Mouse (Mus musculus): Measurements from ENCODE around the gene Slit3. TPM values are rescaled to one million over a fixed set of nuclear protein-coding genes. Genes with fewer than 3 reads are reported as not detected.

Gene Slit3
- total and polyA plus RNA-seq, 2 experiments from 2014 or later, result 6.7 to 23.7 TPM

- Histone ChIP-seq H3K9me3 (replicated peaks; ENCODE audit: control insufficient read depth, low read length) (no peaks in the 10 kb centered on the region), H3K27ac (ENCODE audit: low read depth) (no peak overlapping the region), H3K9ac (replicated peaks; ENCODE audit: low read depth, low read length) (no peak overlapping the region), H3K27me3 (ENCODE audit: control insufficient read depth, insufficient read depth, low read length) (no peaks in the 10 kb centered on the region), H3K4me2 (ENCODE audit: low read depth, low read length) (no peak overlapping the region), H3K36me3 (replicated peaks; ENCODE audit: control insufficient read depth, insufficient read depth, low read length) (no peaks in the 10 kb centered on the region; the same call in 1 of the 2 replicates), H3K4me1 (ENCODE audit: control insufficient read depth, insufficient read depth) (peaks cover 27% of the 10 kb centered on the region), H3K4me3 (ENCODE audit: low read depth, low read length) (no peak overlapping the region)
- no peak for DNase-seq (ENCODE audit: low spot score)
- ATAC-seq (ENCODE audit: insufficient read depth, low read depth), result no peak
- no peak for TF ChIP-seq CTCF (IDR thresholded peaks at IDR 0.05; ENCODE audit: low read depth)
- TF ChIP-seq EP300 (IDR thresholded peaks at IDR 0.05; ENCODE audit: low read depth), result no peak
- WGBS, result 47% methylated on average over 3 of the region's 3 CpGs
Observed at GRCm38 (mm10) chr11:35627815-35628214, 506.8 kb downstream of the Slit3 start.

- 63% methylated on average over 5 of the region's 5 CpGs for WGBS
- Histone ChIP-seq H3K27me3 (ENCODE audit: control insufficient read depth, insufficient read depth, low read length) (no peaks in the 10 kb centered on the region), H3K27ac (ENCODE audit: low read depth) (no peak overlapping the region), H3K4me1 (ENCODE audit: control insufficient read depth, insufficient read depth) (peaks cover 15% of the 10 kb centered on the region), H3K4me3 (ENCODE audit: low read depth, low read length) (no peak overlapping the region), H3K36me3 (replicated peaks; ENCODE audit: control insufficient read depth, insufficient read depth, low read length) (no peaks in the 10 kb centered on the region; the same call in 1 of the 2 replicates), H3K9ac (replicated peaks; ENCODE audit: low read depth, low read length) (no peak overlapping the region), H3K9me3 (replicated peaks; ENCODE audit: control insufficient read depth, low read length) (no peaks in the 10 kb centered on the region), H3K4me2 (ENCODE audit: low read depth, low read length) (no peak overlapping the region)
- DNase-seq (ENCODE audit: low spot score), result no peak
- TF ChIP-seq CTCF (IDR thresholded peaks at IDR 0.05; ENCODE audit: low read depth) (no peak), EP300 (IDR thresholded peaks at IDR 0.05; ENCODE audit: low read depth) (no peak)
- no peak for ATAC-seq (ENCODE audit: insufficient read depth, low read depth)
Observed at GRCm38 (mm10) chr11:35632262-35632661, 511.2 kb downstream of the Slit3 start.

GRCm38 (mm10) chr11:35637102-35637501 lies 516.1 kb downstream of the Slit3 start:
- TF ChIP-seq CTCF (IDR thresholded peaks at IDR 0.05; ENCODE audit: low read depth) (no peak), EP300 (IDR thresholded peaks at IDR 0.05; ENCODE audit: low read depth) (no peak)
- WGBS, result 80% methylated on average over 7 of the region's 7 CpGs
- peaks cover 6% of the 10 kb centered on the region; the same call in 1 of the 2 replicates for H3K4me1 ChIP-seq (ENCODE audit: control insufficient read depth, insufficient read depth)
- H3K4me3 ChIP-seq (ENCODE audit: low read depth, low read length), result no peak overlapping the region
- H3K36me3 ChIP-seq (replicated peaks; ENCODE audit: control insufficient read depth, insufficient read depth, low read length), result no peaks in the 10 kb centered on the region
- H3K27ac ChIP-seq (ENCODE audit: low read depth), result no peak overlapping the region
- H3K9me3 ChIP-seq (replicated peaks; ENCODE audit: control insufficient read depth, low read length), result no peaks in the 10 kb centered on the region
- H3K4me2 ChIP-seq (ENCODE audit: low read depth, low read length), result no peak overlapping the region
- H3K27me3 ChIP-seq (ENCODE audit: control insufficient read depth, insufficient read depth, low read length), result no peaks in the 10 kb centered on the region
- no peak overlapping the region for H3K9ac ChIP-seq (replicated peaks; ENCODE audit: low read depth, low read length)
- no peak for ATAC-seq (ENCODE audit: insufficient read depth, low read depth)
- no peak for DNase-seq (ENCODE audit: low spot score)

GRCm38 (mm10) chr11:35638862-35639384 lies 517.9 kb downstream of the Slit3 start:
- no peak overlapping the region for H3K27ac ChIP-seq (ENCODE audit: low read depth)

GRCm38 (mm10) chr11:35639428-35639827 lies 518.4 kb downstream of the Slit3 start:
- 50% methylated on average over 11 of the region's 11 CpGs for WGBS
- no peak overlapping the region for H3K9ac ChIP-seq (replicated peaks; ENCODE audit: low read depth, low read length)
- H3K27me3 ChIP-seq (ENCODE audit: control insufficient read depth, insufficient read depth, low read length), result no peaks in the 10 kb centered on the region
- TF ChIP-seq CTCF (IDR thresholded peaks at IDR 0.05; ENCODE audit: low read depth), result no peak
- TF ChIP-seq EP300 (IDR thresholded peaks at IDR 0.05; ENCODE audit: low read depth), result no peak
- DNase-seq (ENCODE audit: low spot score) (no peak), ATAC-seq (ENCODE audit: insufficient read depth, low read depth) (no peak)
- H3K4me3 ChIP-seq (ENCODE audit: low read depth, low read length), result no peak overlapping the region
- no peaks in the 10 kb centered on the region for H3K9me3 ChIP-seq (replicated peaks; ENCODE audit: control insufficient read depth, low read length)
- H3K4me2 ChIP-seq (ENCODE audit: low read depth, low read length), result no peak overlapping the region
- H3K36me3 ChIP-seq (replicated peaks; ENCODE audit: control insufficient read depth, insufficient read depth, low read length), result no peaks in the 10 kb centered on the region
- no peak overlapping the region for H3K27ac ChIP-seq (ENCODE audit: low read depth)
- peaks cover 6% of the 10 kb centered on the region; the same call in 1 of the 2 replicates for H3K4me1 ChIP-seq (ENCODE audit: control insufficient read depth, insufficient read depth)

More at GRCm38 (mm10) chr11:35638862-35639384, 517.9 kb downstream of the Slit3 start:
- Histone ChIP-seq H3K4me1 (ENCODE audit: control insufficient read depth, insufficient read depth) (peaks cover 6% of the 10 kb centered on the region; the same call in 1 of the 2 replicates), H3K36me3 (replicated peaks; ENCODE audit: control insufficient read depth, insufficient read depth, low read length) (no peaks in the 10 kb centered on the region), H3K9me3 (replicated peaks; ENCODE audit: control insufficient read depth, low read length) (no peaks in the 10 kb centered on the region), H3K9ac (replicated peaks; ENCODE audit: low read depth, low read length) (no peak overlapping the region), H3K4me2 (ENCODE audit: low read depth, low read length) (no peak overlapping the region), H3K27me3 (ENCODE audit: control insufficient read depth, insufficient read depth, low read length) (no peaks in the 10 kb centered on the region), H3K4me3 (ENCODE audit: low read depth, low read length) (no peak overlapping the region)
- 32% methylated on average over 3 of the region's 3 CpGs for WGBS
- ATAC-seq (ENCODE audit: insufficient read depth, low read depth) (no peak), DNase-seq (ENCODE audit: low spot score) (no peak)
- TF ChIP-seq CTCF (IDR thresholded peaks at IDR 0.05; ENCODE audit: low read depth), result no peak
- no peak for TF ChIP-seq EP300 (IDR thresholded peaks at IDR 0.05; ENCODE audit: low read depth)

- DNase-seq (ENCODE audit: low spot score) (no peak), ATAC-seq (ENCODE audit: insufficient read depth, low read depth) (no peak)
- Histone ChIP-seq H3K9ac (replicated peaks; ENCODE audit: low read depth, low read length) (no peak overlapping the region), H3K9me3 (replicated peaks; ENCODE audit: control insufficient read depth, low read length) (no peaks in the 10 kb centered on the region), H3K27ac (ENCODE audit: low read depth) (no peak overlapping the region), H3K4me3 (ENCODE audit: low read depth, low read length) (no peak overlapping the region), H3K36me3 (replicated peaks; ENCODE audit: control insufficient read depth, insufficient read depth, low read length) (no peaks in the 10 kb centered on the region), H3K27me3 (ENCODE audit: control insufficient read depth, insufficient read depth, low read length) (no peaks in the 10 kb centered on the region), H3K4me2 (ENCODE audit: low read depth, low read length) (no peak overlapping the region), H3K4me1 (ENCODE audit: control insufficient read depth, insufficient read depth) (no peaks in the 10 kb centered on the region)
- 71% methylated on average over 10 of the region's 10 CpGs for WGBS
- TF ChIP-seq EP300 (IDR thresholded peaks at IDR 0.05; ENCODE audit: low read depth), result no peak
- TF ChIP-seq CTCF (IDR thresholded peaks at IDR 0.05; ENCODE audit: low read depth), result no peak
Observed at GRCm38 (mm10) chr11:35651286-35651685, 530.3 kb downstream of the Slit3 start.
